Mouse (Mus musculus): ENCODE results near the gene Csmd2.

DNA sequence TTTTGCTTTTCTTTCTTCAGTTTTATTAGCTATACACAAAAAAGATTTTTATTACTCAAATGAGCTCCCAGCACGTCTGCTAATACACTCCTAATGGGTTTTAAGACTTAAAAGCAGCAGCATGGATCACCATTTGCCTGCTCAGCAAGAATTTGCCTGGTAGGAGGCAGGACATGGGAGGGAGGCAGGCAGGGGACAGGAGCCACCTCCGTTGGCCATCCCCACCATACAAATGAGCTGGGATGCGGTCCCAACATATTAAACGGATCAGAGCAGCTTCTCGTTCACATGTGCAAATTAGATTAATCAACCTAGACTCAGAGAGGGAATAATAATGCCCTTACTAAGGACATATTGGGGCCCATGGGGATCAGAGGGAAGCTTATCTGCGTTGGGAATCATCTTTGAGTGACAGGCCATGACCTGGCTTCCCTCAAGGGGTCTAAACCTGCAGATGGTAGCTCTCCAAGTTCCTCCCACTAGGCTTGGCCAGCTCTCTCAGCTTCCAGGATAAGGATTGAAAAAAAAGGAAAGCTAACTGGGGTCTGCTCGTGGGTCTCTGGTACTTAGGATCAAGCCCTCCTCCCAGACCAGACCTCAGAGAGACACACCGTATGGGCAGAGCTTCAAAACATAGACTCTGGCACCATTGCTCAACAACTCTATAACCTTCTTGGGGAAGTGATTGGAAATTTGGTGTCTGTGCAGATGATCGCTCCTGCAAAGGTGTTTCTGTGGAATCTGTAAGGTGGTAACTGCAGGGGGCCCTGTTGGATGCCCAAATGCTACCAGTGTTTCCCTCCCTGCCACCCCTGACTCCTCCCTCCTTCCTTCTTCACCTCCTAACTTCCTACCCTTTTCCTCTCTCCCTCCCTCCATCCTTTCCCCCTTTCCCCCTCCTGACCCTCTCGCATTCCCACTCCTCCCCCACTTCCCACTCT, 153.8 kb downstream of the Csmd2 start:
- no peak for TF ChIP-seq CTCF (IDR thresholded peaks at IDR 0.05; ENCODE audit: low read depth)
- TF ChIP-seq EP300 (optimal IDR thresholded peaks at IDR 0.05): no peak
